ENCODE assay signal across 8 mouse cellular contexts in genomic region chr12:99467256-99467883, GRCm38 (mm10).
DNase-seq lines count a peak whose midpoint lies in the region; ATAC-seq and TF ChIP-seq lines count a peak whose summit lies in the region.

No protein-coding gene starts in this region.

- peak overlapping the region; percentile 44 for H3K4me2 ChIP-seq in lung, postnatal 0 days (replicated peaks; ENCODE audit: low read depth, low read length)
- peak overlapping the region; percentile 55 for H3K4me2 ChIP-seq in liver, embryonic 13.5 days
- H3K4me2 ChIP-seq in stomach, postnatal 0 days (replicated peaks; ENCODE audit: low read depth) = peak overlapping the region; percentile 42

- H3K4me1 ChIP-seq in lung, postnatal 0 days (ENCODE audit: insufficient read depth, low read depth, low read length) = no peaks in the 10 kb centered on the region
- H3K4me1 ChIP-seq in liver, embryonic 13.5 days (replicated peaks) = peaks cover 14% of the 10 kb centered on the region
- H3K4me1 ChIP-seq in stomach, postnatal 0 days (replicated peaks; ENCODE audit: control insufficient read depth, insufficient read depth) = no peaks in the 10 kb centered on the region

- H3K9ac ChIP-seq in lung, postnatal 0 days (replicated peaks; ENCODE audit: low read depth) = no peak overlapping the region
- peak overlapping the region; percentile 23; the same call in 1 of the 2 replicates for H3K9ac ChIP-seq in liver, embryonic 13.5 days
- no peak overlapping the region for H3K9ac ChIP-seq in stomach, postnatal 0 days (ENCODE audit: low read length)

- TF ChIP-seq CTCF in lung, postnatal 0 days (IDR thresholded peaks at IDR 0.05) = no peak
- TF ChIP-seq CTCF in stomach, postnatal 0 days (IDR thresholded peaks at IDR 0.05; ENCODE audit: low read depth) = no peak

- 79% methylated on average over 12 of the region's 12 CpGs for WGBS in lung, postnatal 0 days
- WGBS in liver, embryonic 13.5 days (ENCODE audit: insufficient replicate concordance) = 53% methylated on average over 12 of the region's 12 CpGs
- WGBS in stomach, postnatal 0 days = 82% methylated on average over 12 of the region's 12 CpGs

- peak; percentile 25 for DNase-seq in cerebellum, adult 11-12 months
- DNase-seq in cerebellum, postnatal 36 days = no peak
- no peak for DNase-seq in lung, postnatal 0 days (ENCODE audit: low spot score)
- DNase-seq in lung, adult 18-20 months = no peak
- no peak for DNase-seq in liver, embryonic 13.5 days
- no peak for DNase-seq in stomach, postnatal 0 days (ENCODE audit: low spot score)
- no peak for DNase-seq in adipocyte (ENCODE audit: low spot score)
- no peak for DNase-seq in layer of hippocampus, postnatal 36 days

- no peak for TF ChIP-seq EP300 in lung, postnatal 0 days (IDR thresholded peaks at IDR 0.05)
- no peak for TF ChIP-seq EP300 in stomach, postnatal 0 days (optimal IDR thresholded peaks at IDR 0.05)

- no peak overlapping the region for H3K27ac ChIP-seq in lung, postnatal 0 days (ENCODE audit: low read length)
- no peak overlapping the region for H3K27ac ChIP-seq in liver, embryonic 13.5 days
- no peak overlapping the region for H3K27ac ChIP-seq in stomach, postnatal 0 days (replicated peaks)

- no peaks in the 10 kb centered on the region for H3K36me3 ChIP-seq in lung, postnatal 0 days (ENCODE audit: insufficient read depth, low read length)
- no peaks in the 10 kb centered on the region for H3K36me3 ChIP-seq in liver, embryonic 13.5 days
- no peaks in the 10 kb centered on the region for H3K36me3 ChIP-seq in stomach, postnatal 0 days (ENCODE audit: control insufficient read depth, insufficient read depth, low read length)

- no peaks in the 10 kb centered on the region for H3K27me3 ChIP-seq in lung, postnatal 0 days (replicated peaks; ENCODE audit: insufficient read depth, low read length)
- no peaks in the 10 kb centered on the region for H3K27me3 ChIP-seq in liver, embryonic 13.5 days
- H3K27me3 ChIP-seq in stomach, postnatal 0 days (ENCODE audit: control insufficient read depth, insufficient read depth, low read length) = no peaks in the 10 kb centered on the region

- no peaks in the 10 kb centered on the region for H3K9me3 ChIP-seq in lung, postnatal 0 days (ENCODE audit: low read length)
- no peaks in the 10 kb centered on the region for H3K9me3 ChIP-seq in liver, embryonic 13.5 days (replicated peaks)
- H3K9me3 ChIP-seq in stomach, postnatal 0 days (ENCODE audit: control insufficient read depth, low read length) = no peaks in the 10 kb centered on the region

- H3K4me3 ChIP-seq in lung, postnatal 0 days (ENCODE audit: low read depth, low read length) = no peak overlapping the region
- H3K4me3 ChIP-seq in liver, embryonic 13.5 days (replicated peaks) = peak overlapping the region; percentile 15
- H3K4me3 ChIP-seq in stomach, postnatal 0 days (ENCODE audit: low read depth, low read length) = no peak overlapping the region

- ATAC-seq in lung, postnatal 0 days = peak; percentile 20
- ATAC-seq in liver, embryonic 13.5 days (ENCODE audit: low read depth) = no peak
- ATAC-seq in stomach, postnatal 0 days (ENCODE audit: low FRiP score, low TSS enrichment) = no peak
